Mouse (Mus musculus) heart, postnatal 0 days (tissue): ENCODE measurements around the gene Lgalsl. TPM values are rescaled to one million over a fixed set of nuclear protein-coding genes. Genes with fewer than 3 reads are reported as not detected.

Experiments
- ATAC-seq: fragments of 200-750 bp; cut with Nextera tagmentation; 2 replicates; pipeline ENCODE4 v1.8.0; 2017; ENCODE audit warnings: low read depth, moderate number of reproducible peaks, moderate library complexity; ENCODE audit not compliant: insufficient read depth
- DNase-seq: peaks from one replicate; pipeline ENCODE4 v3.0.0-alpha.2; 2016; ENCODE audit warnings: low spot score
- H3K27ac ChIP-seq: fragments of 300-500 bp; sonication (generic); 2 replicates; pipeline ENCODE4 v1.5.1; 2014; ENCODE audit warnings: low read depth, mild to moderate bottlenecking
- H3K27me3 ChIP-seq: fragments of 300-500 bp; sonication (generic); 2 replicates; pipeline ENCODE4 v1.6.1; 2014; ENCODE audit warnings: low read length, mixed read lengths; ENCODE audit not compliant: control insufficient read depth, insufficient read depth
- H3K36me3 ChIP-seq: fragments of 300-500 bp; sonication (generic); replicated peaks from 2 replicates; pipeline ENCODE4 v1.6.1; 2014; ENCODE audit warnings: low read length, mixed read lengths; ENCODE audit not compliant: control insufficient read depth, insufficient read depth
- H3K4me1 ChIP-seq: fragments of 300-500 bp; sonication (generic); 2 replicates; pipeline ENCODE4 v1.6.1; 2014; ENCODE audit warnings: antibody characterized with exemption; ENCODE audit not compliant: control insufficient read depth, insufficient read depth
- H3K4me2 ChIP-seq: fragments of 300-500 bp; sonication (generic); 2 replicates; pipeline ENCODE4 v1.6.1; 2014; ENCODE audit warnings: low read depth, mild to moderate bottlenecking, low read length, moderate library complexity
- H3K4me3 ChIP-seq: fragments of 300-500 bp; sonication (generic); 2 replicates; pipeline ENCODE4 v1.5.1; 2014; ENCODE audit warnings: low read depth, low read length
- H3K9ac ChIP-seq: fragments of 300-500 bp; sonication (generic); replicated peaks from 2 replicates; pipeline ENCODE4 v1.6.1; 2014; ENCODE audit warnings: low read depth, low read length, mixed read lengths
- H3K9me3 ChIP-seq: fragments of 300-500 bp; sonication (generic); replicated peaks from 2 replicates; pipeline ENCODE4 v1.6.1; 2016; ENCODE audit warnings: low read length; ENCODE audit not compliant: control insufficient read depth
- CTCF ChIP-seq: IDR thresholded peaks from 2 replicates; pipeline ENCODE4 v1.5.1; 2016; ENCODE audit warnings: antibody characterized with exemption, control low read depth, low read depth
- EP300 ChIP-seq: IDR thresholded peaks from 2 replicates; pipeline ENCODE4 v1.6.1; 2016; ENCODE audit warnings: antibody characterized with exemption, low read depth
- WGBS: fragments of 180-500 bp; shearing (Covaris S2); extraction: QIAGEN DNeasy Blood & Tissue Kit; methylation state at CpG from one replicate; pipeline ENCODE4 v1.1.7; 2014; 5-methylcytosine and 5-hydroxymethylcytosine counted together
- polyA plus RNA-seq: library from polyadenylated mRNA; unstranded; fragments of >200 nt; fragmentation: Nextera tagmentation; extraction: Ambion mirVana; gene quantifications from 2 replicates; pipeline ENCODE4 v1.2.1, GENCODE M21; 2015
- total RNA-seq: library from RNA; depleted of rRNA; stranded (reverse); fragments of >200 nt; gene quantifications from 2 replicates; pipeline ENCODE4 v1.2.3, GENCODE M21; 2014; ENCODE audit warnings: low replicate concordance; rRNA removed

Gene Lgalsl
- 42.4 and 61.6 TPM in 2 replicates for total RNA-seq
- polyA plus RNA-seq, result 29.6 and 29.7 TPM in 2 replicates

DNA sequence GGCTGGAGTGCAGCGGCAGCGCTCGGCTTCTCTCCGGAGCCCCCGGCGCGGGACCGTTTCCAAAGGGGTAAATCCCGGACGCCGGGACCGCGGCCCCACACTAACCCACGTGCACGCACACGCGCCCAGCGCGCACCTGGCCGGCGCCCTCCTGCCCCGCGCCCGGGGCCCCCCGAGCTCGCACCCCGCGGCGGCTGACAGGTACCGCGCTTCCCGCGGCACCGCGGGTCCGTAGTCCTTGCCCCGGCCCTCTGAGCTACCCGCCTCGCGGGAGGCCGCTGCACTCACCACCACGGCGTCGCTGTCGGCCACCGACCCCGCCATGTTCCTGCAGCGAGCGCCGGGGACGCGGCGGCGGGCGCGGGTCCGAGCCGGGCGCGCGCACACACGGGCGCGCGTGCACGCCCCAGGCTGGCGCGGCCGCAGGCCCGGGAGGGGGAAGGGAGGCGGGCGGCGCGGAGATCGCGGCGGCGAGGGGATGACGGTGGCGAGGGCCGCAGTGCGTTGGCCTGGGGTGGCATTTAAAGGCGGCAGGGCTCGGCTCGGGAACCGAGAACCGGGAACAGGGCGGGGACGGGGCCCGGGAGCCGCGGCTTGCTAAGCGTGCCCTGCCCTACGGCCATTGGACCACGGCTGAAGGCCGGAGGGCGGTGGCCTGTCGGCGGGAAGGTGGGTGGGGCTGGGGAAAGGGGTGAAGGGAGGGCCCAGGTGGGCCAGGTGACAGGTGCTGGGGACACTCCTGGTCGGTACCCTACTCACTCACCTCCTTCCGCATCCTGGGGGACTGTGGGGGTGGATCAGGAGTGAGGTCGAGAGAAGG, at the start of gene Lgalsl:
Gene Lgalsl, minus strand, starts transcription at position 371 of the 820 bp plus-strand sequence.
- Histone ChIP-seq H3K9me3 (no peaks in the 10 kb centered on the region), H3K27me3 (no peaks in the 10 kb centered on the region), H3K27ac (peak within 1 kb of the TSS; percentile 88), H3K4me2 (peak within 1 kb of the TSS; percentile 84), H3K9ac (peak within 1 kb of the TSS; percentile 91), H3K4me3 (peak within 1 kb of the TSS; percentile 86), H3K4me1 (peaks cover 15% of the 10 kb centered on the region; the same call in 1 of the 2 replicates), H3K36me3 (peaks cover 24% of the 10 kb centered on the region)
- DNase-seq (peak; percentile 45), ATAC-seq (peak; percentile 86)
- under 1% methylated on average over 94 of the region's 102 CpGs for WGBS
- TF ChIP-seq EP300 (no peak), CTCF (no peak)

DNA sequence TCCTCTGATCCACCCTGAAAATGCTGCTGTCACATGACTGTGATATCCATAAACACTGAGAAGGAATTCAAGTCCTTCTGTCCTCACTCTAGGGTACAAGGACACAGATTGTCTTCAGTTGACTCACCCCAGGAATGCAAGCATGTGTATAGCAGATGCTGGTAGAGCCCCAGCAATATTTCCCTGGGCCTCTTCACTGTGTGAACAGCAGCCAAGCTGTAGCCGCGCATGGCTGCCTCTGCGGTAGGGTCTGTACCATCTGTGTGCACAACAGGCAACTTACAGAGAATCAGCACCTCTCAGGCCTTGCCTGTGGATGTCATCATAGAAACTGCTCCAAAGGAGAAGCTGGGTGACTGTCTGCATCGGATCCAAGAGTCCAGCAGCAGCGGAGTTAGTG, 47.8 kb upstream of the Lgalsl start:
- no peak overlapping the region for H3K4me2 ChIP-seq
- no peaks in the 10 kb centered on the region for H3K27me3 ChIP-seq
- WGBS, result 65% methylated on average over 5 of the region's 5 CpGs
- no peak for TF ChIP-seq EP300
- no peak for TF ChIP-seq CTCF
- ATAC-seq (peak; percentile 68), DNase-seq (no peak)
- no peaks in the 10 kb centered on the region for H3K36me3 ChIP-seq
- H3K27ac ChIP-seq, result no peak overlapping the region
- H3K4me1 ChIP-seq, result no peaks in the 10 kb centered on the region
- H3K4me3 ChIP-seq, result no peak overlapping the region
- H3K9ac ChIP-seq, result no peak overlapping the region
- H3K9me3 ChIP-seq, result no peaks in the 10 kb centered on the region

DNA sequence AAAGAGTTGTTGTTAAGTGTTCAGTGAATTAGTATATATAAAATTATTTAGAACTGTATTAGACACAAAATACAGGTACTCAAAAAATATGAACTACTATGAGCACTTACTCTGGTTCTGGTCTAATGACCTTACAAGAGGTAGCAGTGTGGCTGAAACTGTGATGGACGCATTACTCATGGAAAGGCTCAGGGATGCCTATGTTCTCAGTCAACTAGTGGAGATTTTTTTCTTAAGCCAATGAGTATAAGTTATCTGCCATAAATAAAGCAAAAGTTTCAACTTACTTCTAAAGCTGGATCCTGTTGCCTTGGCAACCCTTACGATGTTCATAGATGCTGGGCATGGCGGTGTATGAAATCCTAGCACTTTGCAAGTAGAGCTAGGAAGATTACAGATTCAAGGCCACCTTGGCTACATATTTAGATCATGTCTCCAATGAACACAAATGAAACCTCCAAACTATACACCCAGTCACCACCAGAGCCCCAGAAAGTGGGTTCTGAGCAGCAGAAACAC, 46.8 kb upstream of the Lgalsl start:
- Histone ChIP-seq H3K4me1 (no peaks in the 10 kb centered on the region), H3K27me3 (no peaks in the 10 kb centered on the region), H3K9ac (no peak overlapping the region), H3K36me3 (no peaks in the 10 kb centered on the region), H3K4me2 (no peak overlapping the region), H3K4me3 (no peak overlapping the region), H3K9me3 (no peaks in the 10 kb centered on the region), H3K27ac (no peak overlapping the region)
- TF ChIP-seq CTCF, result no peak
- TF ChIP-seq EP300, result no peak
- DNase-seq, result no peak
- no peak for ATAC-seq
- 94% methylated on average over 3 of the region's 3 CpGs for WGBS

GRCm38 (mm10) chr11:20873386-20873785, 42.5 kb upstream of the Lgalsl start:
- no peak for ATAC-seq
- Histone ChIP-seq H3K9ac (no peak overlapping the region), H3K36me3 (no peaks in the 10 kb centered on the region), H3K4me1 (no peaks in the 10 kb centered on the region), H3K27ac (peak overlapping the region; percentile 43; the same call in 1 of the 2 replicates), H3K9me3 (no peaks in the 10 kb centered on the region), H3K4me2 (no peak overlapping the region), H3K27me3 (no peaks in the 10 kb centered on the region), H3K4me3 (no peak overlapping the region)
- WGBS, result 82% methylated on average over 5 of the region's 5 CpGs
- TF ChIP-seq EP300 (no peak), CTCF (no peak)
- no peak for DNase-seq

DNA sequence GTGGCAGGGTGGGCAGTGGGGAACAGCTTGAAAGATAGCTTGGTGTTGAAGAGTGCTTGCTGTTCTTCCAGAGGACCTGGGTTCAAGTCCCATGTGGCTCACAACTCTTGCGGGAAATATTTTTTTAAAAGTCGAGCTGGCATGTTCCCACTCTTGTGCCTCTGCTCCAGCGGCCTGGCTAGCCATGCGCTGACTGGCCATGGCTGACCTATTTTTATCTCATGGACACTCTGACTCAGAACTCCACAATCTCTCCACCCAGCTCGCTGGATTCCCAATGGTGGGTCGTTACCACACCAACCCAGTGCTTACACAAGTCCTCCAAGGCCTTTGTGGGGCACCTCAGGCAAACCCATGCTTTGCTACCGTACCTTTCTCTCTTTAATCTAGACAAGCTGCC, 42.1 kb upstream of the Lgalsl start:
- Histone ChIP-seq H3K9me3 (no peaks in the 10 kb centered on the region), H3K27ac (peak overlapping the region; percentile 43), H3K4me1 (no peaks in the 10 kb centered on the region), H3K27me3 (no peaks in the 10 kb centered on the region), H3K4me3 (no peak overlapping the region), H3K36me3 (no peaks in the 10 kb centered on the region), H3K9ac (no peak overlapping the region), H3K4me2 (no peak overlapping the region)
- ATAC-seq, result peak; percentile 78
- WGBS, result 17% methylated on average over 7 of the region's 7 CpGs
- DNase-seq, result peak; percentile 36
- TF ChIP-seq CTCF, result no peak
